Mouse (Mus musculus) testis, postnatal 14 days (tissue): ENCODE data around the gene Fam219a.

ENCODE experiments used
- DNase-seq: peaks from one replicate; pipeline ENCODE4 v3.0.0; 2021; ENCODE audit warnings: low spot score

Fam219a gene

DNA sequence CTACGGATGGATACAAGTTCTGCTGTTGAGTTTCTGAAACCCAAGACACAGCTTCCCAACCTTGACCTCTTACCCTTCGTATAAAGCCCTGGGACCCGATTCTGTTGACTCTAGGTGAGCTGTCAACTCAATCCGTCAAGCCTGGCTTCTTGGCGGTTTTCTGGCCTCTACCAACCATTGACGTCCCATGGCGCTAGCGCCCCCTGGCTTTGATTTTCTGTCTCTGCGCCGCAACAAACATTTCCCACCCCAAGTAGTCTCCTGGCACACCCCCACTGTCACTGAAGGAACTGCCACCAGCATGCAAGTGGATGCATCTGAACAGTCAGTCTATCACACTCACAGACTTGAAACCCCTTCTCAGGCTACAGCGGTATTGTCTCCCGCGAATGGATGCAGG lies 63.2 kb downstream of the Fam219a start:
- DNase-seq: peak; percentile 60

DNA sequence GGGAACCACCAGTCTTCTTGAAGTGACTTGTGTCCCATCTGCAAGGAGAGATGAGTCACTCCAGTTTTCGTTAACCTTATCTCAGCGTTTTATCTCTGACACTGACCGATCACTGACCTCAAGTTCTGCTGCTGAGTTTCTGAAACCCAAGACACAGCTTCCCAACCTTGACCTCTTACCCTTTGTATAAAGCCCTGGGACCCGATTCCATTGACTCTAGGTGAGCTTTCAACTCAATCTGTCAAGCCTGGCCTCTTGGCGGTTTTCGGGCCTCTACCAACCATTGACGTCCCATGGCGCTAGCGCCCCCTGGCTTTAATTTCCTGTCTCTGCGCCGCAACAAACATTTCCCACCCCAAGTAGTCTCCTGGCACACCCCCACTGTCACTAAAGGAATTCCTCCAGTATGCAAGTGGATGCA lies 64.2 kb downstream of the Fam219a start:
- no peak for DNase-seq

DNA sequence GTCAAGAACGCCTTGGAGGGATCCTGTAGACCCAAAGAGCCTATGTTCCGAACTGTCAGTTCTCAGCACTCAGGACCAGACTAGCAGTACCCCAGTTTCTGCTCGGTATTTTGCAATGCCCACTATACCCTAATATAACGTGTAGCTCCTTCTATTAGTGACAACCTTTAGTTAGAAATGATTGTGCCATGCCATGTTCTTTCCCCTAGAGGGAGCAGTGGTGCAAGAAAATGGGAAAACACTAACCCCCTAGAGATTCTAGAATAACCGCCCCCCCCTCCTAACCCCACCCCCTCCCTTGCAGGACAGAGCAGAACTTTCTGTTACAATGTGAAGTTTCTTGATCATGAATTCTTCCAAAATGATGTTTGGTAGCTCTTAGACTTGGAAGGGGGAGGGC lies 65.0 kb downstream of the Fam219a start:
- DNase-seq: no peak

DNA sequence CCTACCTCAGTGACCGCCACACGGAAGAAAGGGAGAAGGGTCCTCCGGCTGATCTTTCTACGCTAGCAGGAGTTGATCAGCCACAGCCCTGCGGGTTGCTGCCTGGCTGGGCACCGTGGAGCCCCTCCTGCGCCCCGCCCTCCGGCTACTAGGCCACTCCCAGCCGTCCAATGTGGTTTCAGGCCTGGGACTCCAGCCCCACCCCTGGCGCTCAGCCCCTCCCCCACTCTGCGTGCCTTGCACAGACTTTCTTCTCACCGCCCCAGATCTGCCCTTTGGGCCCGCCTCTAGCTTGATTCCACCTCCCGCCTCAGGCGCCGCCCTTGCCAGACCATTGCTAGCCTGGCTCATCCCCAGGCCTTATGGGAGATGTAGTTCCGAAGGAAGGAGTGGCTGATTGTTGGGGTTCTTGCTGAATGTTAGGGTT lies 66.3 kb downstream of the Fam219a start, which contains the start of gene AI464131:
Gene AI464131 (minus strand): TSS at position 91 of the 427 bp plus-strand sequence.
- DNase-seq: peak; percentile 92

DNA sequence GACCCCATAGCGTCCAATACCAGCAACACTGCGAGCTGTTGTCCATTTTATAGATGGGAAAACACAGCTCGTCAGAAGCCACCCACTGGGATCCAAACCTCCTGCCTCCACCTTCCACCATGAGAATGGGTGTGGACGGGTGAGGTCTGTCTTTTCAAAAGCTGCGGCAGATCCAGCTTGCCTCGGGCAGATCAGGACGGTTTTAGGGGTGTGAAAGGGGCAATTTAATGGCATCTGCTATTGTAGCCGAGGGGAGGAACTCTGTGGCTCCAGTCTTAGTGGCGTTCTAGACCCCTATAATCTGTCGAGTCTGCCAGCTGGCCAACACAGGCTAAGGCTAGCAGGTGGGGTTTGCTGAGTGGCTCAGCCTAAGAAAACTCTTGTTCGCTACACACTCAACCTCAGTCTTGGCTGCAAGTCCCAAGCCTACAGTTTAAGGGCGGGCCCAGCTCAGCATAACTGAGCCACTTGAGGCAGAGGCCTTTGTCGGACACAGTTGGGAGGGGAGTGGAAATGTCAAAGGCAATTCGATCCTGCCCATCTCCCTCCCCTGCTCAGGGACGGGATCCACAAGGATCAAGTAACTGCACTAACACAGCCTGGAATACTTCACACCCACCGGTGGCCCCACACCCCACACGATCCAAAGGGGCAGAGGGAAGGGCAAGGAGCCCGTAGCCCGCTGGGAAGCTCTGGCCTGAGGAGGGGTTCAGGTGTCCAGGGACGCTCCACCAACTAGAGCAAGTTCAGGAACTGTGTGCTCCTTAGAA lies 67.0 kb downstream of the Fam219a start:
- no peak for DNase-seq

DNA sequence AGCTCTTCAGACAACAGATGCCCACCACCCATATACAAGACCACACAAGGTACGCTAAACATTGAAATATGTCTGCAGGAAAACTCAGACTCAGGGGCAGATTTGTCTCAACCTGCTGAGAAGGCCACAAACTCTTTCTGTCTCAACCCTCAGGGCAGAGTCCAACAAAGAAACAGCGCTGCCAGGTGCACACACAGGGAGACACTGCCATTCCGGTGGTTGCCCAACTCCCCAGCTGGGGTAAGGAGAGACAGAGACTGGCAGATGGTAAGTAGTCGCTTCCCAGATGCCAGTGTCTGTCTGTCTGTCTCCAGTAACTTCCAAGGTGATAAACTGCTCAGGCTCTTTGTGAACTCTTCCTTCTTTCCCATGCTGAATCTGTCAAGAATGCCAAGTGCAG lies 68.6 kb downstream of the Fam219a start:
- DNase-seq: no peak

DNA sequence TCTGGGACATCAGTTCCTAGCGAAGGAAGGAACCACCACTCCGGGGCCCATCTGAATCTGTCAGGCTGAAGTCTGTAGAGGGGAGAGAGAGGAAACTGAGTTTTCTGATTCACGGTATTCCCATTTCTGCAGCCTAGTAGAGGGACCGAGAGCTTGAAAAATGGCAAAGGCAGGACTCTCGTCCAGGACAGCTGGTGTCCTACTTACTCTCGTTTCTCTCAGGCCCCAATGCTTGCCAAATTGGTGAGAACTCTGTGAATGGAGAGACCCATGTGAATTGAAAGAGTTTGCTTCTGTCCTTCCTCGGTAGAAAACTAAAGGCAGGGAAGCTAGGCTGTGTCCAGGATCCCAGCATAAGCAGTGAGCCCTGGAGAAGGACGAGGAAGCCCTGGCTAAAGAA lies 69.7 kb downstream of the Fam219a start:
- no peak for DNase-seq

DNA sequence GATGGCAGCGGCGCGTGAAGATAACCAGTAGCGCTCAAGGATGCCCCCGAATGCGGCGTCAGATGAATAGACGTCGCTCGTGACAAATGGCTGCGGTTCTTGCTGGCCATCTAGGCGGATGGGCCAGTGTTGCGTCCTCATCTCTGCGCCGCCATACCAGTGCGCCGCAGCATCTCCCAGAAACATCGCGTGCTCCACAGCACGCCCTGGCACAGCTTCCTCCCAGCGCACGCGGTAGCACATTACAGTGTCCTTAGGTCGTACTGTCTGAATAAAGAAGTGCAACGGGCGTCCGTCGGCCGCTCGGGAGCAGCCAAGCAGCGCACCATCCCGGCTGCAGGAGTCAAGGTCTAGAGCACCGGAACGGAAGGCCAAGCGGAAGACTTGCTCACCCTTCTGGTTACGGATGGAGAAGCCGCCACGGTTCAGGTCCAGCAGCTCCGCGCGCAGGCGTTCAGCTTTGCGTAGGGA lies 70.4 kb downstream of the Fam219a start:
- no peak for DNase-seq

DNA sequence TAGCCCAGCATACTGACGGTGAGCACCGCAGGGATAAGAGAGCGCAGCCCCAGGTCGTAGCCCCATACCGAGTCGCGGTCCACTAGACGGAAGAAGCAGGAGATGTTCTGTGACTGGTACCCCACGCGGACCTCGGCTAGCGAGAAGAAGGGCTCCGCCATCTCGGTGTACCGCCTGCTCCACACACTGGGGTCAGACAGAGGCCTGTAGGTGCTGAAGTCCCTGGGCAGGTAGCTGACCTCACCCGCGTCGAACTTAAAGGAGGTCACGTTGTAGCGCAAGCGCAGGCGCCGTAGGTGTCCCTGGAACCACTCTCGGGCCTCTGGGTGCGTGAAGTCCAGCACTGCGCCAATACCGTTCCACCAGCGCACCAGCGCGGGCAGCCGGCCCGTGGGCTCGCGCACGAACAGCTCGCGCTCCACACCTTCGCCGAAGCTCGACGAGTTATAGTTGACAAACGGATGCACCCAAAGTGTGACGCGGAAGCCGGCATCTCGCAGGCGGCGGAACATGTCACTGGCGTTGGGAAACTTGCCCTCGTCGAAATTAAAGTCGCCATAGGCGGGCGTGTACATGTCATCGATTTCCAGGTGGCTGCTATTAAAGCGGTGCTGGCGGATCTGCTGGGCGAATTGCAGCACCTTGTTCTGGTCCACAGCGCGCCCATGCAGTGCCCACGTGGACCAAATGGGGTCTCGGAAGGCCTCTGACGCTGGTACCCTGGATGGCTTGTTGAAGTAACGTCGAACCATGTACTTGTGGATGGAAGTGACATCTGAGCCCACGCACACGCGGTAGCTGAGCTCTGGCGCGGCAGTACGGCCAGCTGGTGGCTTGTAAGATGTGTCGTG lies 71.1 kb downstream of the Fam219a start:
- DNase-seq: no peak

DNA sequence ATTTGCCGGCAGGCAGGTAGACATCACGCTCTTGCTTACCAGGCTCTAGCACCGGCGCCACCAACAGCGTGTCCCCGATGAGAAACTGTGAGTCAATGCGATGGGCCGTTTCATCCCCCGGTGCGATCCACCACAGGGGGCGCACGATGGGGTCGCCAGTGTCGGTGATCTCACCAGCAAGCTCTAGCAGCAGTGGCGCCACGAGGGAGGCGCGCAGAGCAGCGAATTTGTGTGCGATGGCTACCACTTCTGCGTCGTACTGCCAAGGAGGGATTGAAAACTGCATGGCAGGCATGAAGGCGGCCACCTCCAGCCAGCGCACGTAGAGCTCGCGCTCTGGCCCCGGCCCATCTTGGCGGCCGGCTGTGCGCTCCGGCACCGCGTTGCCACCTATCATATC lies 71.8 kb downstream of the Fam219a start:
- no peak for DNase-seq

DNA sequence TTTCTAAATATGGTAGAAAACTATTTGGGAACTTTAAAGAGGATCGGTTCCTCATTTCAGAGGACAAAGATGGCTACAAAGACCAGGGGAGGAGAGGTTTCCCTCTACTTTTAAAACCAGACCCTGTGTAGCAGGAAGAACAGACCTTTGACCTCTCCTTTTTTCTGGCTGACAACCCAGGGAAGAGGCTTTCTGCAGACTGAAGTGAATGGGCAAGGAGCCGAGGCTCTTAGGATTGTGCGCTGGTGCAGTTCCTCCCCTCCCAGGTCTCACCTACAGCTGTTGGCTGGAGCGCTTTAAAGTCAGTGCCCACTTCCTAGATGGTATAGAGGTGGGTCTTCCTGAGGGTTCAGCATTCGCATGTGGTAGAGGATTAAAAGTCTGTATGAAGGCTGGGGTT lies 72.3 kb downstream of the Fam219a start:
- DNase-seq: no peak

DNA sequence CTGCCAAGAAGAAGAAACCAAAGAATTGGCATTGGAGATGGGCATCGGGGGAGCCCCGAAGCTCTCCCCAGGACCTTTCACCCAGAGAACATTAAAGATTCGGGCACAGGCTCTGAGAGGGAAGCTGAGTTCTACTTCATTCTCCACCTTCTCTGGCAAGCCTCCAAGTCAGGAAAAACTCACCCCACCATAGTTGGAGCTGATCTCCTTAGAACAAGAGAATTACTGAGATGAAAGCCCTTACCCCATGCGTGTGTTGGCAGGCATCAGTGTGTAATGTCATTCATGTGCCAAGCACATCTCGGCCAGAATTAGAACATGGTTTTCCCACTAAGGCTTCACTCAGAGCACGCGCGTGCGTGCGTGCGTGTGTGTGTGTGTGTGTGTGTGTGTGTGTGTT lies 73.5 kb downstream of the Fam219a start:
- no peak for DNase-seq

DNA sequence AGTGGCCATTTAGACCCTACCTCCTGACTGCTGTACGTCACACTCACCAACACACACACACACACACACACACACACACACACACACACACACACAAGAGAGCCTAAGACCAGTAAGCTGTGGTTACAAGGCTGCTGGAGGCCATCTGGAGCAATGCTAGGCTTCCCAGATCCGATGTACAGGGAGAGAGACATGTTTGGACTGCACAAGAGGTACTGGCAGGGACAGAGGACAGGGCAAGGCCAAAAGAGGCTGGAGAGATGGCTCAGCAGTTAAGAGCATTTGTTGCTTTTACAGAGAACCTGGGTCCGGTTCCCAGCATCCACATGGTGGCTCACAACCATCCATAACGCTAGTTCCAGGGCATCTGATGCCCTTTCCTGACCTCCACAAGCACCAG lies 74.3 kb downstream of the Fam219a start:
- DNase-seq: no peak

DNA sequence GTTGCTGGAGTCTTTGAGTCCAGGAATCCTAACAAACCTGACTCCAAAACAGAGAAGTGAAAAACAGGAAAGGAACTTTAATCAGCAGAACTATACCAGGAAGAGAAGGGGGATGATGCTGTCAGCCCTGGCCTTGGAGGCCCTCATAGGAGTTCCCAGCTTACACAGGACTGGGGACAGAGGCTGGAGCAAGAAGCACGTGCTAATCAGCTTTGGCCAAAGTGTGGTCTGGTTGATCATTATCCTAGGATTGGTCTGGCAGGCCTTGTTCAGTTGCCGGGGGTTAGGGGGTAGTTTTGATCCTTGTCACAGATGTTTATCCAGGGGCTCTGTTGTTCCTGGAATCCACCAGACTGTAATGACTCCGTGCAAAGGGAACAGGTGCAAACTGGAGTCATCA lies 75.0 kb downstream of the Fam219a start:
- DNase-seq: no peak

DNA sequence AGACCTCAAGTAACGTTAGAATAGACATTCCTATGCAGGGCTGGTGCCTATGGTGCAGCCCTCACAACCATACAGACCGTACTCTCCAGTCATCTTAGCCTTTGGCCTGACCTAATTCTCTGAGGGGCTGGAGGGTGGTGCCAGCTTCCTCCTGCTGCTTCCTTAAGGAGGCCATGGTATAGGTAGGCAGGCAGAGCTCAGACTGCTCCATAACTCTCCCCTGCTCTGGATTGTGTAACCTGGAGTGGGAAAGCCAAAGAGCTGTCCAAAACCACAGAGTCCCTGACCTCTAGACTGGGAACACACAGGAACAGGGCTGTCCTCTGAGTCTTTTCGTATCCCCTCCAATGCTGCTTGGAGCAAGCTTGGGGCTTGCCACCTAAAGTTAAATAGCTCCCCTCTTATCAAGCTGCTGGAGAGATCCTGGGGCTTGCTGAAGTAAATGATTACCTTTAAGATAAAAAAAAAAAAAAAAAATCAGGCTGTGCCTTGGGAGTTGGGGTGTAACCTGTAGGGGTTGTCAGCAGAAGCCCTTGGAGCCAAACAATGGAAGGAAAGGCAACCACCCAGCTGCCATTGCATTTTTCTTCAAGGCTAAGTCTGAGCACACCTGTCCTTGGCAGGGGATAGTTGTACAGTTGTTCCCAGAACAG lies 75.7 kb downstream of the Fam219a start:
- DNase-seq: no peak

DNA sequence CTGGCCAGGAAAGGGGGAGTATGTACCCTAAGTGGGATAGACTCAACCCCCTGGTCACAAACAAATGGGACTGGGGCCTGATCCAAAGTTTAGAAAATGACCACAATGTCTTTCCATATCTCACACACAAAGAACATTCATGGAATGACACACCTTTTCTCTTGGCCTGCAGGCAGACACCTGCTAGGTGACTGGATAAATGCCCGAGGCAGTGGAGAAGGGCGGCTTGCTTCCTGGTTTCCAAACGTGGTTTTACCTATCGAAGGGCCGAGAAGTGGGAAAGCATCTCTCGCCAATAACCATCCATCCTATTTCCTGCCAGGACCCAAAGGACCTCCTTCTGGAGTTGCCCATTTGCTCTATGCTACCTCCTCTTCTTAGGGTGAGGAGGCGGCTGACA lies 76.4 kb downstream of the Fam219a start:
- DNase-seq: no peak

DNA sequence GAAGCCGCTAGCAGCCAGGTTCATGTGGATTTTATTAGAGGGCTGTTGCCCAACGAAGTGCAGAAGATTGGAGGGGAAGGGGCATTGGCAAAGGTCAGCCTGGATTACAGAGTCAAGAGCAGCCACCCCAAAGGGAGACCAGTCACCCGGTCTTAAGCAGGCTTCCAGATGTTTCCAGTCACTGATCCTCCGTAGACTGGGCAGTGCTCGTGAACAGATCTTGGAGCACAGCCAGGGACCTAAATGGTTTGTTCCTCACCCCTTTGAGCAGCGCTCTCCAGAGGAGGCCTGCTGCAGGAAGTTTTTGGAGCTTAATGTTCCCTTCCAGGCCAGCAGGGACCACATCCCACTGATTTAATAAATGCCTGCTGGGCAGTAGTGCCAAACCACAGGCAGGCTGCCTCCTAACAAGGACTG lies 87.7 kb downstream of the Fam219a start:
- DNase-seq: peak; percentile 68

DNA sequence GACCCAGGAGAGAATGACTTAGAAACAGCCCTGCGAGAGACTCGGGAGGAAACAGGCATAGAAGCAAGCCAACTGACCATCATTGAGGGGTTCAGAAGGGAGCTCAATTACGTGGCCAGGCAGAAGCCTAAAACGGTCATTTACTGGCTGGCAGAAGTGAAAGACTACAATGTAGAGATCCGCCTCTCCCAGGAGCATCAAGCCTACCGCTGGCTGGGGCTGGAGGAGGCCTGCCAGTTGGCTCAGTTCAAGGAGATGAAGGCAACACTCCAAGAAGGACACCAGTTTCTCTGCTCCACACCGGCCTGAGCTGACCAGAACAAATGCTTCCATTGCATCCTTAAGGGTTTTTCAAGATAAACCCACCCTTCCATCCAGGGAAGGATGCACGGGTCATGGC lies 89.1 kb downstream of the Fam219a start:
- DNase-seq: peak; percentile 59

DNA sequence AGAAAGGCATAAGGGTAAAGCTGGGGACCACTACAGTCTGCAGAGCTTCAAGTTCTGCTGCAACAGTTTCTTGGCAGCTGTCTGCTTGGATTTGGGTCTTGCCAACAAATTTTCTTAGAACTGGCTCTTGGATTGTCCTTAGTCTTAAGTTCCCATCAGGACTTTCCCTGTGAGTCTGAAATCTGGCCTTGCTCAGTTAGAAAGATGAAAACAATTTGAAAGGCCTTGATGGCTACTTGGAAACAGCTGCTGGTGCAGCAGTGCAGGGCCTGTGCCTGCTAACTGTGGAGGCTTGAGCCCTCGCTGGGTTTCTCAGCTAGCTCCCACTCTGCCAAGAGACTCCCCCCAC lies 89.9 kb downstream of the Fam219a start:
- DNase-seq: no peak

DNA sequence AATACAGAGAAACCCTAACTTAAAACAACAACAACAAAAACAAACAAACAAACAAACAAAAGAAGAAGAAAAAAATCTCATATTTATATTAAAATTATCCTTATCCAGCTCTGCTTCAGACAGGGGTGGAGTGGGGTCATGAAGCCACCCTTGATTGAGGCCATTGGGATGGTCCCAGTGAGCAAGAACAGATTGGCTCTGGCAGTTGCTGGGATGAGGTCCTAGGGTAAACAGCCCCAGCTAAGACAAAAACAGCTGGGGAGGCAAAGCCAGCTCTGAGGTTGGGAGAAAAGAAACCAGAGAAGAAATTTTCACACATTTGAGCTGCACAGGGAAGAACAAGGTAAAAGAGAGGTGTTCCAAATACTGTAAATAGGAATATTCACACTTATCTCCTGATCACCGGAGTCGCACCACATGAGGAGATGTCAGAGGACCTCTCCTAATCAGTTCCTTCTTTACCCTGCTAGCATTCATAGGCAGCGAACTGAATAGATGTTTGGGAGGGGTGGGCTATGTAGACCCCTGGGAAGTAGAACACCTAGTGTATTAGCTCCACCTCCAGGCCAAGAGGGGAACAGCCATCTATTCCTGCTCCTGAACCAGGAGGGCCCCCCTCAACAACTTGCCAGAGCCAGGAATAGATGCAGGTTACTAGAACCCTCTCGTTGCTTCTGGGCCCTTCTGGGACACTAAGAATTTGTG lies 90.4 kb downstream of the Fam219a start:
- DNase-seq: no peak

DNA sequence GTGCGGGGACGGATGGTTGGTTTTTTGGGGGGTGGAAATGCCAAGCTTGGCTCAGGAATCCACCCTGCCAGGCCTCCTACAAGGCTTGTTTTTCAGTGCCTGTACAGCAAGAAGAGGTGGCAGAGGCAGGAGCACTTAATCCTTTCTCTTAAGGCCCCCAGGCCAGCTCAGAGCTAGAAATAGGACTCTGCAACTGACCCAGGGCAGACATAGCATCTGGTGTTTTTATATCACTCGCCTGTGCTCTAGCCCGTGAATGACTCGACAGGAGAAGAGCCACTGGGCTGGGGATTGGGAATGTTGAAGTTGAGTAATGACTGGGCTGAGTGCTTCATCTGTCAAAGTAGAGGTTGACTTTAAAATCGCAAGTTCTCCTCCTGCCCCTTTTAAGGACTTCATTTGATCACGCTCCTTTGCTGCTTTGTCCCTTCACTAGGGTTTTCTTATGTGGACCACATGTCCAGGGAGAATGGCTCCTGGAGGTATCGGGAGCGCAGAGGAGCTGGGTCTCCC lies 91.6 kb downstream of the Fam219a start:
- DNase-seq: no peak

DNA sequence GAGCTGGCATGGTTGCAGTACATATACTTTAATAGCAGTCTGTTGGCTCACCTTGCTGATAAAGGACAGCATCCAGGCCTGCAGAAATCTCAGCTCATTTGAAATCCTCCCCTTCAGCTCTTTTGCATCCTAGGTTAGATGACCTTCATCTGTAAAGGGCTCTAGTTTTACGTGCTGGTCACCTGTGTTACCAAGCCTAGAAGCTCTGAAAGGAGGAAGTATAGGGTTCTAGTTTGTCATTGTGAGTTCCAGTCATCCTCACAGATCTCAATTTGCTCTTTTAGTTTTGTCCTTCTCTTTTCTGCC lies 98.0 kb downstream of the Fam219a start:
- no peak for DNase-seq
